Mouse (Mus musculus) adrenal gland, postnatal 25 days (tissue): ENCODE results near the gene Gper1. TPM values are rescaled to one million over a fixed set of nuclear protein-coding genes. Genes with fewer than 3 reads are reported as not detected.

Experiments used
- DNase-seq: peaks from one replicate; pipeline ENCODE4 v3.0.0; 2021; ENCODE audit warnings: mixed read lengths
- total RNA-seq: library from RNA; stranded (reverse); gene quantifications from 2 replicates; pipeline ENCODE4 v1.2.3, GENCODE M21; 2021

The Gper1 gene
- total RNA-seq, 1 experiment from 2014 or later, result 4.8 TPM

DNA sequence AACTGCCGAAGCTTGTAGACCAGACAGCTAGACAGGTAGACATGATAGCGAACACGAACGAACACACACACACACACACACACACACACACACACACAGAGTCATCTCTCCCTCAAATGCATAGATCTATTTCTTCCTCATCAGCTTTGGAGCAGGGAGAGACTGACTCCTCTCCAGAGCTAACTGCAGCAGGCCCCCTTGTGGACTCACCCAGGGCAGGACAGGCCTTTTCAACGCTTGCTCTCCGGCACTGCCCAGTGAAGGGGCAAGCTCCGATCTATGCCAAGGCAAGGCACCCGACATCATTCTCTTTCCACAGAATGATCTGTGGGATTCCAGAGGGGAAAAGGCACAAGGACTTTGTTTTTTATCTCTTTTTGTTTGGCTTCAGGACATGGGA is 22.3 kb downstream of the Gper1 start:
- no peak for DNase-seq

DNA sequence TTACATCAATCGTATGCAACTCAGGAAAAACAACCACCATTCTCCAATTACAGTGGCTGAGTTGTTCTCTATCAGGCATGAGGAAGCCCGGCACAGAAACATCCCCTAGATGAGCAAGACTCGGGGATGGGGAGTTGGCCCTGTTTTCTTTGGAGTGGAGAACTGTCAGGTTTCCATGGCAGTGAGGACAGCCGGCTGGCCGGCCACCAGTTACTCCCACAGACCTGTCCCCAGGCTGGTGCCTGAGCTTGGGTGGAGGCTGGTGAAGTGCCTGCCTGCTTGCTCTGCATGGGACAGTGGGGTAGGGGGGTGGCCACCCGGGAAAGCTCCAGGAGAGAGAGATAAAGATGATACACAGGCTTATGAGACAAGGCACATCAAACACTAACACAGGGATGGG is 25.1 kb downstream of the Gper1 start:
- DNase-seq, result no peak

DNA sequence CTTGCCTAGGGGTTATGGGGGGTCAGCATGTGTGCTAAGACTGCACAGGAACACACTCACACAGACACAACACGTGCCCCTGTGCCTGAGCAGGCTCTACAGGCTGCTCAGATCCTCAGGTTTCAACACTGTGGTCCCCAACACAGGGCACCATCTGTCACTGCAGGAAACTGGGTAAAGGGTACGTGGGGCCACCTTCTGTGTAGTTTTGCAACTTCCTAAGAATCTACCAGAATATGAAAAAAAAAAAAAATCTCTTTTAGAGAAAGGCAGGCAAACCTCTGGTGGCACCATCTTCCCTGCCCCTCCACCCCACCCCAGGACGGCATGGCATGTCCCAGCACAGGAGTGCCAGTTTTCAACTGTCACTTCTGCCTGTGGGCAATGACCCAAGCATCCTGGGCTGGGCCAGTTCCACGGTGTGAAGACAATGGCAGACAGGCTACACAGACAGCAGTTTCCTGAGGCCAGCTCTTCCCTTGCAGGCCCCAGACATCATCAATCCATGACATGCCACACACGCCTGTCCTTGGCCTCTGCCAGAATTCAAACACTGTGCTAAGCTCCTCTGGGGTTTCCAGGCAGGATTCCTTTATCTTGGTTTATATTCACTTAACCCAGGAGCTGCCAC is 26.3 kb downstream of the Gper1 start:
- DNase-seq, result peak; percentile 44

- DNase-seq, result no peak
These were observed 27.0 kb downstream of the Gper1 start for GRCm38 (mm10) chr5:139449926-139450325.

GRCm38 (mm10) chr5:139453031-139453430 is 30.1 kb downstream of the Gper1 start:
- no peak for DNase-seq

DNA sequence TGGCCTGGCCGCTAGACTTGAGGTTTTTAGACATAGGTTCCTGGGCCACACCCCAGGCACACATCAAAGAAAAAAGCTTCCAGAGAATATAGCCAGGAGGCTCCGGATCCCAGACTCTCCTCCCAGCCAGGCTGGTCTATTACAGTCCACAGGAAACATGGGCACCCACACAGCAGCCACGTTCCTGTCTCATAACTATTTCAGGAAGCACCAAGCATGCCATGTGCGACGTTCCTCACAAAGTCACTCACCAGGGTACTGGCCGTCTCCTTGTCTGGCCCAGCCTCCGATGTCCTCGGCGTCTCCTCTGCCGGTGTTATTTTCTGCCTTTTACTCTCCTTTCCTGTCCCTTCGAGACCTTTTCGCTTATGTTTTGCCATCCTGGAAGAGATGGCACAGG is 32.2 kb downstream of the Gper1 start:
- no peak for DNase-seq

GRCm38 (mm10) chr5:139457241-139457640 is 34.3 kb downstream of the Gper1 start:
- no peak for DNase-seq

DNA sequence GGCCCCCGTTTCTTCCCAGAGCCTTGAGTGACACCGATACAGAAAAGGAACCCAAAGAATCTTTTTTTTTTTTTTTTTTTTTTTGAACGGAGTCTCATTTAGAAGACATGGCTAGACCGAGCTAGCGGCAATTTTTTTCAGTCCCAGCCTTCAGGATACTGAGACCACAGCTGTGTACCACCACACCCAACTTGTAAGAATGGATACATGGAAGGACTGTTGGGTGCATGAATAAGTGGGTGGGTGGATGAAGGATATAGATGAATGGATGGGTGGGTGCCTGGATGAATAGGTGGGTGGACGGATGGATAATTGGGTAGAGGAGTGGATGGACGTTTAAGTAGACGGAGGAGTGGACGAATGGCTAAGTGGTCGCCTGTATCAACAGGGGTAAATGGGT is 37.0 kb downstream of the Gper1 start:
- DNase-seq, result no peak

GRCm38 (mm10) chr5:139460384-139461067 is 37.6 kb downstream of the Gper1 start, which contains the start of gene 3110082I17Rik:
TSS of gene 3110082I17Rik (minus strand) at chr5:139460527.
- DNase-seq, result peak; percentile 98

- no peak for DNase-seq
These were observed 41.9 kb downstream of the Gper1 start for GRCm38 (mm10) chr5:139464874-139465273.

DNA sequence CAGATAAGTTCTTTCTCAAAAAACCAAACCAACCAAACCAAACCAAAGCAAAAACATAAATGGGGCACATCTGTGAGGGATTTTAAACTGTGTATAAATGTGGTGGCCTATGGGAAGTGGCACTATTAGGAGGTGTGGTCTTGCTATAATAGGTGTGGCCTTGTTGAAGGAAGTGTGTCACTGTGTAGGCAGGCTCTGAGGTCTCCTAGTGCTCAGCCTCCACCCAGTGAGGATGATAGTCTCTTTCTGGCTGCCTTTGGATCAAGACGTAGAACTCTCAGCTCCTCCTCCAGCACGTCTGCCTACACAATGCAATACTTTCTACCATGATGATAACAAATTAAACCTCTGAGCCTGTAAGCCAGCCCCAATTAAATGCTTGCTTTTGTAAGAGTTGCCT is 43.4 kb downstream of the Gper1 start:
- DNase-seq, result no peak

DNA sequence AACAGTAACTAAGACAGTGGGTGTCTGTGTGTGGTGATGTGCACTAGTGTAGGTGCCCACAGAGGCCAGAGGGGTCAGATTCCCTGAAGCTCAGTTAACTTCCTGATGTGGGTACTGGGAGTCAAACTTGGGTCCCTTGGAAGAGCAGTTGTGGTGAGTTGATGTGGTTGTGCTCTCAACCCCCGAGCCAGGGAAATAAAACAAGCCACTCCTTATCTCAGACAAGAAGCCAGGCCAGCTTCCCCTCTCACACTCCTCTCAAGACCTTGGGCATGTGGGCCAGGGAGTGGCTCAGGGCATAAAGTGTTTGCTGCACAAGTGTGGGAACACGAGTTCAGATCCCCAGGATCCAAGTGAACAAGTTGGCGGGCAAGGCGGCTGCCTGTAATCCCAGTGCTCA is 43.9 kb downstream of the Gper1 start:
- no peak for DNase-seq

GRCm38 (mm10) chr5:139467998-139468397 is 45.0 kb downstream of the Gper1 start:
- DNase-seq, result peak; percentile 48

- no peak for DNase-seq
These were observed 51.8 kb downstream of the Gper1 start for GRCm38 (mm10) chr5:139474741-139475140.

Other genes with a start within 250 kb of the Gper1 start
- gene Sun1, start 222.5 kb upstream of the Gper1 start, total RNA-seq, result 87.9 and 109 TPM in 2 replicates
- gene Get4, start 170.8 kb upstream of the Gper1 start, total RNA-seq, result 75.7 and 104 TPM in 2 replicates
- 2.4 and 4.3 TPM in 2 replicates for gene Adap1, start 97.5 kb upstream of the Gper1 start, total RNA-seq
- 61.7 and 66.5 TPM in 2 replicates for gene Cox19, start 71.7 kb upstream of the Gper1 start, total RNA-seq
- gene Cyp2w1, start 70.5 kb upstream of the Gper1 start, total RNA-seq, result not detected in 2 replicates
- 13.1 and 16.0 TPM in 2 replicates for gene Gpr146, start 45.5 kb upstream of the Gper1 start, total RNA-seq
- gene C130050O18Rik, start 17.9 kb upstream of the Gper1 start, total RNA-seq, result 0.49 and 0.57 TPM in 2 replicates
- 9.8 and 15.8 TPM in 2 replicates for gene 3110082I17Rik, start 37.4 kb downstream of the Gper1 start, total RNA-seq
- 22.5 and 31.2 TPM in 2 replicates for gene Zfand2a, start 61.4 kb downstream of the Gper1 start, total RNA-seq
- gene Uncx, start 120.3 kb downstream of the Gper1 start, total RNA-seq, result not detected in 2 replicates